Comparison of ENCODE assay signal across 25 mouse cellular contexts in the genomic region with DNA sequence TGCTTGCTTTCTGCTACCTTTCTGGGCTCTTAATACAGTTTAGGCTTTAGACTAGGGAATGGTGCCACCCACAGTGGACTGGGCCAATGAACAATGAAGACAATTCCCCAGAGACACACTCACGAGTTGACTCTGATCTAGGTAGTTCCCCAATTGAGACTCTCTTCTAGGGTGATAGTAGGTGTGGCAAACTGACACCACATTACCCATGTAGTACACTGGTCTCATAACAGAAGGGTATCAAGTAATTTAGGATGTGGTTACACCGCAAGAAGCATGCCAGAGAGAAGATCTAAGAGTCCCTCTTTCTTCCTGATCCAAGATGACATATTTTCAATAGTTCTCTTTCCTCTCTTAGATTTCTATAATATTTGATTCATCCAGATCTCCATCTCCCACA.
"Had no signal": no experiment of that assay in that cellular context is flagged by ENCODE, and none has a peak within 500 bp of the region (broad histone marks: within the 10 kb centered on the region; RNA-seq: fewer than 3 reads in every experiment).

No protein-coding gene starts in this region.

- ATAC-seq: hindbrain, postnatal 0 days; intestine, embryonic 15.5 days; intestine, postnatal 0 days; liver, embryonic 12.5 days had no signal

- DNase-seq: gastrocnemius, adult 2 months; gastrocnemius, postnatal 10 days; gastrocnemius, postnatal 36 days; heart, adult 11 months; heart, adult 2 months; heart, postnatal 14 days; heart, postnatal 36 days; kidney, adult 18-20 months; kidney, adult 8-10 months; kidney, postnatal 10 days; kidney, postnatal 25 days; kidney, postnatal 4 days; layer of hippocampus, adult 9-11 months; layer of hippocampus, postnatal 36 days; left cerebral cortex, postnatal 4 days had no signal

- H3K4me1 ChIP-seq: hindbrain, embryonic 13.5 days; hindbrain, embryonic 15.5 days; intestine, embryonic 15.5 days; limb, embryonic 13.5 days; limb, embryonic 15.5 days; liver, embryonic 12.5 days had no signal

- H3K4me3 ChIP-seq: gastrocnemius, adult 2 months; heart, adult 2 months; heart, embryonic 13.5 days; heart, embryonic 15.5 days; hindbrain, embryonic 13.5 days; hindbrain, embryonic 15.5 days; intestine, embryonic 15.5 days; limb, embryonic 13.5 days; limb, embryonic 15.5 days; liver, embryonic 12.5 days had no signal
